Comparison of ENCODE assay signal across 12 mouse cellular contexts in genomic region chr10:41582901-41583361, GRCm38 (mm10).
DNase-seq lines count a peak whose midpoint lies in the region; ATAC-seq and TF ChIP-seq lines count a peak whose summit lies in the region.
"Had no signal": no experiment of that assay in that cellular context is flagged by ENCODE, and none has a peak within 500 bp of the region (broad histone marks: within the 10 kb centered on the region; RNA-seq: fewer than 3 reads in every experiment).

No protein-coding gene starts in this region.

- H3K4me3 ChIP-seq in heart, embryonic 16.5 days (ENCODE audit: low read length) = no peak overlapping the region
- H3K4me3 ChIP-seq in heart, adult 2 months = no peak overlapping the region
- H3K4me3 ChIP-seq in limb, embryonic 10.5 days = no peak overlapping the region
- H3K4me3 ChIP-seq: midbrain, embryonic 12.5 days had no signal

- no peak for TF ChIP-seq EP300 in heart, adult 2 months (IDR thresholded peaks at IDR 0.05; ENCODE audit: insufficient read depth, low read depth, low read length)

- H3K4me1 ChIP-seq in heart, embryonic 16.5 days (ENCODE audit: control insufficient read depth, insufficient read depth, low read length) = peaks cover 12% of the 10 kb centered on the region
- H3K4me1 ChIP-seq in heart, adult 2 months (ENCODE audit: control insufficient read depth, insufficient read depth, low read length) = no peaks in the 10 kb centered on the region
- H3K4me1 ChIP-seq in limb, embryonic 10.5 days = peaks cover 13% of the 10 kb centered on the region

- no peak for TF ChIP-seq POLR2A in heart, adult 2 months (IDR thresholded peaks at IDR 0.05; ENCODE audit: insufficient read depth, low read depth, low read length)

- H3K4me2 ChIP-seq in heart, embryonic 16.5 days (ENCODE audit: low read depth, low read length) = no peak overlapping the region
- H3K4me2 ChIP-seq: midbrain, embryonic 12.5 days had no signal

- no peaks in the 10 kb centered on the region for H3K27me3 ChIP-seq in heart, embryonic 16.5 days (ENCODE audit: control insufficient read depth, insufficient read depth, low read length)
- H3K27me3 ChIP-seq in heart, adult 2 months (ENCODE audit: control insufficient read depth, insufficient read depth, low read length) = no peaks in the 10 kb centered on the region
- no peaks in the 10 kb centered on the region for H3K27me3 ChIP-seq in limb, embryonic 10.5 days (ENCODE audit: low read depth, poor library complexity, severe bottlenecking)
- H3K27me3 ChIP-seq: CH12.LX; midbrain, embryonic 12.5 days had no signal

- no peak for DNase-seq in heart, adult 2 months
- DNase-seq in 3T3-L1 (ENCODE audit: low read depth, low spot score) (peak; percentile 71), ZHBTc4 (ENCODE audit: low read depth, low spot score) (peak; percentile 64)
- peak; percentile 55 for DNase-seq in limb, embryonic 10.5 days (ENCODE audit: low spot score)
- DNase-seq in right cerebral cortex, postnatal 25 days = no peak
- no peak for DNase-seq in spleen, postnatal 10 days (ENCODE audit: low spot score in 2 of 2)
- DNase-seq in urinary bladder, postnatal 36 days (ENCODE audit: low spot score in 2 of 2) = no peak
- DNase-seq: adrenal gland, postnatal 10 days; kidney, adult 2 months had no signal

- no peaks in the 10 kb centered on the region for H3K36me3 ChIP-seq in heart, embryonic 16.5 days (ENCODE audit: control insufficient read depth, insufficient read depth)
- H3K36me3 ChIP-seq in heart, adult 2 months (ENCODE audit: control insufficient read depth, insufficient read depth, low read length) = no peaks in the 10 kb centered on the region
- no peaks in the 10 kb centered on the region for H3K36me3 ChIP-seq in limb, embryonic 10.5 days
- H3K36me3 ChIP-seq: midbrain, embryonic 12.5 days had no signal

- 26% methylated on average over 5 of the region's 5 CpGs for WGBS in heart, embryonic 16.5 days
- 46% methylated on average over 5 of the region's 5 CpGs for WGBS in heart, adult 2 months
- 8% methylated on average over 5 of the region's 5 CpGs for WGBS in limb, embryonic 10.5 days

- no peak overlapping the region for H3K9ac ChIP-seq in heart, embryonic 16.5 days (ENCODE audit: low read length)
- no peak overlapping the region for H3K9ac ChIP-seq in heart, adult 2 months (ENCODE audit: low read depth, low read length)
- H3K9ac ChIP-seq: midbrain, embryonic 12.5 days had no signal

- no peaks in the 10 kb centered on the region for H3K79me2 ChIP-seq in heart, adult 2 months (replicated peaks; ENCODE audit: control insufficient read depth, insufficient read depth, low read length)

- intact Hi-C loops in heart, adult 2 months (cut with DNase I) = no loop called here

- ATAC-seq in heart, embryonic 16.5 days (replicated peaks; ENCODE audit: extremely low read depth, insufficient read depth, low FRiP score) = 0 out of 2 replicates have a peak, but pooled peaks have one; percentile 54

- no peak for TF ChIP-seq CTCF in heart, adult 2 months (IDR thresholded peaks at IDR 0.05)

- no peaks in the 10 kb centered on the region for H3K9me3 ChIP-seq in heart, embryonic 16.5 days (replicated peaks; ENCODE audit: control insufficient read depth, low read length)
- no peaks in the 10 kb centered on the region for H3K9me3 ChIP-seq in limb, embryonic 10.5 days (replicated peaks)
- H3K9me3 ChIP-seq: midbrain, embryonic 12.5 days had no signal

- H3K27ac ChIP-seq in heart, embryonic 16.5 days (ENCODE audit: low read length) = no peak overlapping the region
- no peak overlapping the region for H3K27ac ChIP-seq in heart, adult 2 months
- peak overlapping the region; percentile 82 for H3K27ac ChIP-seq in limb, embryonic 10.5 days
- H3K27ac ChIP-seq: midbrain, embryonic 12.5 days had no signal

Comparison
In these comparisons a context has a peak if more than half of its experiments do, and no peak if none do; other contexts are left out.
1. DNase-seq: peak in 3T3-L1 (single experiment), ZHBTc4 (single experiment) and limb, embryonic 10.5 days (single experiment); none in heart, adult 2 months (0 of 2), right cerebral cortex, postnatal 25 days (single experiment), spleen, postnatal 10 days (0 of 2) and urinary bladder, postnatal 36 days (0 of 2).